ENCODE assay signal across 28 mouse cellular contexts in the genomic region with DNA sequence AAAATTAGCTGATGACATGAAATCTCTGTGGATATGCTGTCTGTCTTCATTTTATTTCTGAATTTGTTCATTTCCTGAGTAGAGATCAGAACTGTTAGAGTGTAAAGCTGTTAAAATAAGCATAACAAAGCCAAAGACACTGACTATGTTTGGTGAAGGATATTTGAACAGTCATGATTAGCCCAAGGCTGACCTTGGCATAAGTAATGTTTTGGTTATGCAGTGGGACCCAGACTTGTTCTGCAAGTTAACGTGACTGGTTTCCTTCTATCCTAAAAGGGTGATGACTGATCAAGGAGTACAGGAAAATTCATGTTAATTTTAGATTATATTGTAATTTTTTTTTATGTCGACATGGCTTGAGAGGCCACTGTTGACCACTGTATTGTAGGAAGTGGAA.
"Had no signal": no experiment of that assay in that cellular context is flagged by ENCODE, and none has a peak within 500 bp of the region (broad histone marks: within the 10 kb centered on the region; RNA-seq: fewer than 3 reads in every experiment).

No protein-coding gene starts in this region.

- DNase-seq: cerebellum, adult 9-10 months; cerebellum, adult 9-11 months; cerebellum, postnatal 10 days; cerebellum, postnatal 14 days; cerebellum, postnatal 25 days; cerebellum, postnatal 36 days; embryo, embryonic 11 days; forebrain, postnatal 0 days; gastrocnemius, adult 2 months; gastrocnemius, postnatal 10 days; gastrocnemius, postnatal 14 days; gastrocnemius, postnatal 25 days; gastrocnemius, postnatal 36 days; heart, adult 11 months; heart, adult 18-20 months; heart, adult 2 months had no signal

- H3K9ac ChIP-seq: embryonic facial prominence, embryonic 12.5 days; embryonic facial prominence, embryonic 13.5 days; embryonic facial prominence, embryonic 15.5 days; forebrain, embryonic 12.5 days; forebrain, embryonic 13.5 days; forebrain, embryonic 15.5 days; forebrain, postnatal 0 days had no signal

- H3K36me3 ChIP-seq: embryonic facial prominence, embryonic 10.5 days; embryonic facial prominence, embryonic 12.5 days; embryonic facial prominence, embryonic 13.5 days; embryonic facial prominence, embryonic 15.5 days; forebrain, embryonic 10.5 days; forebrain, embryonic 12.5 days; forebrain, embryonic 15.5 days; heart, embryonic 10.5 days had no signal

- H3K27ac ChIP-seq: embryonic facial prominence, embryonic 10.5 days; embryonic facial prominence, embryonic 12.5 days; embryonic facial prominence, embryonic 13.5 days; embryonic facial prominence, embryonic 15.5 days; forebrain, embryonic 10.5 days; forebrain, embryonic 12.5 days; forebrain, embryonic 13.5 days; forebrain, embryonic 15.5 days; gastrocnemius, adult 2 months; heart, adult 2 months; heart, embryonic 10.5 days had no signal

- H3K4me3 ChIP-seq: embryonic facial prominence, embryonic 10.5 days; embryonic facial prominence, embryonic 12.5 days; embryonic facial prominence, embryonic 13.5 days; embryonic facial prominence, embryonic 15.5 days; erythroblast, embryonic 14.5 days; forebrain, embryonic 10.5 days; forebrain, embryonic 12.5 days; forebrain, embryonic 13.5 days; forebrain, embryonic 15.5 days; gastrocnemius, adult 2 months; heart, adult 2 months; heart, embryonic 10.5 days had no signal

- H3K9me3 ChIP-seq: embryonic facial prominence, embryonic 10.5 days; embryonic facial prominence, embryonic 12.5 days; embryonic facial prominence, embryonic 13.5 days; embryonic facial prominence, embryonic 15.5 days; forebrain, embryonic 10.5 days; forebrain, embryonic 12.5 days; forebrain, embryonic 13.5 days; forebrain, embryonic 15.5 days; heart, embryonic 10.5 days had no signal

- ATAC-seq: forebrain, embryonic 13.5 days; forebrain, embryonic 14.5 days; forebrain, embryonic 15.5 days; forebrain, embryonic 16.5 days; forebrain, postnatal 0 days had no signal

- H3K4me1 ChIP-seq: embryonic facial prominence, embryonic 10.5 days; embryonic facial prominence, embryonic 12.5 days; embryonic facial prominence, embryonic 13.5 days; embryonic facial prominence, embryonic 15.5 days; forebrain, embryonic 10.5 days; forebrain, embryonic 12.5 days; forebrain, embryonic 13.5 days; forebrain, embryonic 15.5 days; heart, embryonic 10.5 days had no signal

- H3K27me3 ChIP-seq: embryonic facial prominence, embryonic 12.5 days; embryonic facial prominence, embryonic 13.5 days; embryonic facial prominence, embryonic 15.5 days; forebrain, embryonic 12.5 days; forebrain, embryonic 13.5 days; forebrain, embryonic 15.5 days had no signal

- H3K4me2 ChIP-seq: embryonic facial prominence, embryonic 12.5 days; embryonic facial prominence, embryonic 13.5 days; embryonic facial prominence, embryonic 15.5 days; forebrain, embryonic 12.5 days; forebrain, embryonic 13.5 days; forebrain, embryonic 15.5 days had no signal
